Mouse (Mus musculus) C2C12 (cell line): ENCODE results near the gene Llgl2. TPM values are rescaled to one million over a fixed set of nuclear protein-coding genes. Genes with fewer than 3 reads are reported as not detected.

ENCODE experiments used
- H3K27me3 ChIP-seq: one replicate; pipeline ENCODE4 v1.6.1; 2011; ENCODE audit not compliant: control insufficient read depth, insufficient read depth, insufficient read length
- H3K36me3 ChIP-seq: one replicate; pipeline ENCODE4 v1.6.1; 2011; ENCODE audit not compliant: control insufficient read depth, insufficient read depth
- H3K4me3 ChIP-seq: one replicate; pipeline ENCODE4 v1.5.1; 2011; ENCODE audit warnings: mild to moderate bottlenecking, control low read depth; ENCODE audit not compliant: poor library complexity, insufficient read depth, severe bottlenecking
- H3K79me2 ChIP-seq: one replicate; pipeline ENCODE4 v1.6.1; 2011; ENCODE audit not compliant: control insufficient read depth, insufficient read depth
- H3K79me3 ChIP-seq: one replicate; pipeline ENCODE4 v1.6.1; 2011; ENCODE audit warnings: low read depth, control low read depth
- H3ac ChIP-seq: one replicate; pipeline ENCODE3; 2011; ENCODE audit warnings: low read depth; ENCODE audit not compliant: control insufficient read depth, insufficient read length
- CEBPB ChIP-seq: IDR thresholded peaks from one replicate; pipeline ENCODE4 v1.6.1; 2011; ENCODE audit warnings: low read depth, mild to moderate bottlenecking, control low read depth, moderate library complexity
- CTCF ChIP-seq: IDR thresholded peaks from one replicate; pipeline ENCODE4 v1.5.1; 2011; ENCODE audit not compliant: control insufficient read depth, insufficient read depth, insufficient read length
- FOSL1 ChIP-seq: IDR thresholded peaks from one replicate; pipeline ENCODE4 v1.8.0; 2011; ENCODE audit warnings: mild to moderate bottlenecking, low read length; ENCODE audit not compliant: poor library complexity, insufficient read depth, severe bottlenecking
- MAX ChIP-seq: IDR thresholded peaks from one replicate; pipeline ENCODE4 v1.6.1; 2011; ENCODE audit warnings: mild to moderate bottlenecking, control low read depth
- MYOD1 ChIP-seq: IDR thresholded peaks from one replicate; pipeline ENCODE4 v1.6.1; 2011; ENCODE audit warnings: low read depth; ENCODE audit not compliant: control insufficient read depth, insufficient read length
- MYOG ChIP-seq: IDR thresholded peaks from one replicate; pipeline ENCODE4 v1.6.1; 2011; ENCODE audit not compliant: control insufficient read depth, insufficient read length; ENCODE audit errors: extremely low read depth
- USF1 ChIP-seq: IDR thresholded peaks from one replicate; pipeline ENCODE4 v1.6.1; 2011; ENCODE audit warnings: low read depth, mild to moderate bottlenecking, control low read depth, moderate library complexity
- polyA plus RNA-seq: library from polyadenylated mRNA; unstranded; fragments of >200 nt; fragmentation: generic; extraction: Trizol; gene quantifications from one replicate; pipeline ENCODE4 v1.2.1, GENCODE M21; 2012; ENCODE audit warnings: missing spikeins

The Llgl2 gene
- polyA plus RNA-seq, 1 experiment: 0.51 TPM

GRCm38 (mm10) chr11:115899486-115900266 is 75.8 kb downstream of the Llgl2 start, which contains the start of gene Smim5:
Gene Smim5, plus strand, starts transcription at chr11:115899966.
- H3ac ChIP-seq: peak within 1 kb of the TSS; percentile 22
- H3K27me3 ChIP-seq: no peaks in the 10 kb centered on the region
- H3K4me3 ChIP-seq: no peak within 1 kb of the TSS
- TF ChIP-seq FOSL1: no peak
- TF ChIP-seq CEBPB: no peak
- peak; percentile 78 for TF ChIP-seq MYOD1
- no peak for TF ChIP-seq MYOG
- H3K79me3 ChIP-seq: no peaks in the 10 kb centered on the region
- H3K36me3 ChIP-seq: no peaks in the 10 kb centered on the region
- H3K79me2 ChIP-seq: no peaks in the 10 kb centered on the region

- Histone ChIP-seq H3K79me3 (no peaks in the 10 kb centered on the region), H3K36me3 (no peaks in the 10 kb centered on the region), H3K79me2 (no peaks in the 10 kb centered on the region), H3K27me3 (no peaks in the 10 kb centered on the region), H3K4me3 (no peak overlapping the region), H3ac (no peak overlapping the region)
- TF ChIP-seq MAX (no peak), FOSL1 (no peak), MYOG (no peak), CTCF (no peak), USF1 (no peak), MYOD1 (no peak), CEBPB (no peak)
Observed at GRCm38 (mm10) chr11:115900561-115901337, 76.9 kb downstream of the Llgl2 start.

GRCm38 (mm10) chr11:115901338-115902161 is 77.7 kb downstream of the Llgl2 start:
- Histone ChIP-seq H3ac (no peak overlapping the region), H3K79me3 (no peaks in the 10 kb centered on the region), H3K79me2 (no peaks in the 10 kb centered on the region), H3K27me3 (no peaks in the 10 kb centered on the region), H3K4me3 (no peak overlapping the region), H3K36me3 (no peaks in the 10 kb centered on the region)
- TF ChIP-seq MYOG: no peak
- TF ChIP-seq CEBPB: no peak
- TF ChIP-seq MAX: no peak
- no peak for TF ChIP-seq CTCF
- TF ChIP-seq MYOD1: no peak
- TF ChIP-seq USF1: no peak
- TF ChIP-seq FOSL1: no peak

GRCm38 (mm10) chr11:115902177-115902576 is 78.3 kb downstream of the Llgl2 start:
- TF ChIP-seq MAX (no peak), USF1 (no peak), CTCF (no peak), CEBPB (no peak), MYOD1 (no peak), MYOG (no peak)
- Histone ChIP-seq H3K27me3 (no peaks in the 10 kb centered on the region), H3K79me2 (no peaks in the 10 kb centered on the region), H3K4me3 (no peak overlapping the region), H3K79me3 (no peaks in the 10 kb centered on the region), H3ac (no peak overlapping the region), H3K36me3 (no peaks in the 10 kb centered on the region)

- H3K79me3 ChIP-seq: no peaks in the 10 kb centered on the region
- H3K36me3 ChIP-seq: no peaks in the 10 kb centered on the region
- no peak for TF ChIP-seq USF1
- TF ChIP-seq CEBPB: no peak
- no peak for TF ChIP-seq CTCF
- TF ChIP-seq MYOD1: no peak
- no peak for TF ChIP-seq MYOG
- no peak for TF ChIP-seq FOSL1
- no peak for TF ChIP-seq MAX
- H3K27me3 ChIP-seq: no peaks in the 10 kb centered on the region
- H3K79me2 ChIP-seq: no peaks in the 10 kb centered on the region
- no peak overlapping the region for H3ac ChIP-seq
- H3K4me3 ChIP-seq: no peak overlapping the region
Observed at GRCm38 (mm10) chr11:115902831-115903230, 79.0 kb downstream of the Llgl2 start.
